Mouse (Mus musculus) gastrocnemius, postnatal 36 days (tissue): ENCODE measurements at regions not wholly inside any gene's neighbourhood (a gene's known extent, or its start where the extent isn't known, plus 50 kb on each side); places are given as distances from the start of the nearest gene placed in this dataset.

ENCODE experiments used
- DNase-seq, 2 experiments: peaks; one replicate each; pipeline ENCODE4 v3.0.0; 2022
- intact Hi-C: fragments of 180-260 bp; cut with DNase I; formaldehyde crosslinking; loops from one replicate; pipeline ENCODE4 v1.15.1; 2025

DNA sequence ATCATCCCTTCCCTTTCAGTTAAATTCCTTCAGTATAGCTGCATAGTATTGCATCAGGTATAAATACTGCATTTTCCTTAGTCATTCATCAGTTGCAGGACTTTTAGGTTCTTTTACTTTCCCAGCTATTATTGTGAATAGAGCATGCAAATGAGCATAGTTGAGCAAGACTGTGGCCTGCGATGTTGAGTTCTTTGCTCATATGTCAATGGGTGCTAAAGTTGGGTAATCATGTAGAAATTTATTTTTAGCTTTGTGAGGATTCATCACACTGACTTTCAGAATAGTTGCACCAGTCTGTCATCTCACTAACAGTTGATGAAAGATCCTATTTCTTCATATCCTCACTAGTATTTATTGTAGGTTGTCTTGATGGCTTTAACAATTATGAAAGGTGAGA, 380.3 kb upstream of the Arrdc3 start:
- DNase-seq, result no peak
- intact Hi-C loops, result no loop called here

- intact Hi-C loops, result no loop called here
- no peak for DNase-seq
Observed at GRCm38 (mm10) chr13:80514171-80514981, 368.8 kb upstream of the Arrdc3 start.

GRCm38 (mm10) chr13:80514982-80515253, 368.3 kb upstream of the Arrdc3 start:
- no peak for DNase-seq
- intact Hi-C loops, result no loop called here

GRCm38 (mm10) chr13:80518836-80519235, 364.3 kb upstream of the Arrdc3 start:
- intact Hi-C loops, result no loop called here
- no peak for DNase-seq

DNA sequence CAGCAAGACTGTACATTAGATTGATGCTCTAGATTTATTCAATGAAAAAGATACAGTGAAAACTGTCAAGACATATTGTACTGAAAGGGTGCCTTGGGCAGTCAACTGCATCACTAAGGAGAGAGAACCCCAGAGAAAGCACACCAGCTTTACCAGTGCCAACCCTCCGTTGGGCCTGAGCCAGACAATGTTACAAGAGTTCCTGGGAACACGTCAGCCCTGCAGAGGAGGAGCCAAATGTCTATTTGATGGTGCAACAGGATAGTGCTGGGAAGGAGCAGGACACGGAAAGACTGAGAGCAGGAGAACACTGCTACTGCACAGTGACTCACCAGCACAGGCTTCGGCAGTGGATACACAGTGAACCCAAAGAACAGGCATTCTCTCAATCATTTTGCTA, 363.4 kb upstream of the Arrdc3 start:
- no peak for DNase-seq
- intact Hi-C loops, result no loop called here

- DNase-seq, result no peak
- intact Hi-C loops, result no loop called here
Observed at GRCm38 (mm10) chr13:80535755-80536350, 347.3 kb upstream of the Arrdc3 start.

- DNase-seq, result no peak
- intact Hi-C loops, result no loop called here
Observed at GRCm38 (mm10) chr13:80544951-80545350, 338.2 kb upstream of the Arrdc3 start.

DNA sequence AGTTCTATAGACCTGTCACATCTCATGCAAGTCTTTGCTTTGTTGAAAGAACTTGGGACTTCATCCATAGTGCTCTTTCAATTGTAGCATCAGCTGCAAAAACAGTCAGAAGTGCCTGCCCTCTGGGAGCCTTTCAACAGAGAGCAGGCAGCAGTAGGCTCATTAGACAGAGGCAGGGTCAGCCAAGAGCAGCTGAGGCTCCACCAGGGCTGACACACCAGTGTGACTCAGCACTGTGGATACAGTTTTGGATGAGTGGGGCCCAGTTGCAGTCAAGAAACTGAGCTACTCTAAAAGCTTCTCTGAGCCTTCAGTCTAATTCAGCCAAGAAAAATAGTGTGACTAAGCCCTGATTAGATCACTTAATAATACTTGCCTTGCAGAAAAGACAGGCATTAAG, 326.0 kb upstream of the Arrdc3 start:
- intact Hi-C loops, result no loop called here

More for the DNA sequence above, 326.0 kb upstream of the Arrdc3 start:
- peak; percentile 12 to 40 for DNase-seq
